Mouse (Mus musculus) limb, embryonic 15.5 days (tissue): ENCODE data around the gene Mybbp1a. TPM values are rescaled to one million over a fixed set of nuclear protein-coding genes. Genes with fewer than 3 reads are reported as not detected.
A peak's percentile ranks its signal among the peaks of the same experiment; 100 is the strongest.

Experiments used
- ATAC-seq: fragments of 200-750 bp; cut with Nextera tagmentation; 2 replicates; pipeline ENCODE4 v1.8.0; 2017; ENCODE audit warnings: low read depth, moderate TSS enrichment; ENCODE audit not compliant: insufficient number of reproducible peaks, low FRiP score, low TSS enrichment
- H3K27ac ChIP-seq: fragments of 300-500 bp; sonication (generic); 2 replicates; pipeline ENCODE4 v1.5.1; 2015; ENCODE audit warnings: moderate library complexity, mild to moderate bottlenecking, inconsistent platforms
- H3K27me3 ChIP-seq: fragments of 300-500 bp; sonication (generic); 2 replicates; pipeline ENCODE4 v1.6.1; 2015; ENCODE audit warnings: inconsistent platforms
- H3K36me3 ChIP-seq: fragments of 300-500 bp; sonication (generic); 2 replicates; pipeline ENCODE4 v1.6.1; 2015; ENCODE audit warnings: inconsistent platforms
- H3K4me1 ChIP-seq: fragments of 300-500 bp; sonication (generic); 2 replicates; pipeline ENCODE4 v1.6.1; 2015; ENCODE audit warnings: inconsistent platforms
- H3K4me2 ChIP-seq: fragments of 300-500 bp; sonication (generic); 2 replicates; pipeline ENCODE4 v1.6.1; 2015; ENCODE audit warnings: mild to moderate bottlenecking, inconsistent platforms
- H3K4me3 ChIP-seq: fragments of 300-500 bp; sonication (generic); 2 replicates; pipeline ENCODE4 v1.5.1; 2015; ENCODE audit warnings: mild to moderate bottlenecking, inconsistent platforms
- H3K9ac ChIP-seq: fragments of 300-500 bp; sonication (generic); 2 replicates; pipeline ENCODE4 v1.6.1; 2015; ENCODE audit warnings: inconsistent platforms
- H3K9me3 ChIP-seq: fragments of 300-500 bp; sonication (generic); 2 replicates; pipeline ENCODE4 v1.6.1; 2016; ENCODE audit warnings: inconsistent platforms
- WGBS: fragments of 180-500 bp; shearing (Covaris S2); methylation state at CpG from one replicate; pipeline ENCODE4 v1.1.7; 2015; 5-methylcytosine and 5-hydroxymethylcytosine counted together
- polyA plus RNA-seq: library from polyadenylated mRNA; unstranded; fragments of >200 nt; fragmentation: Nextera tagmentation; extraction: Ambion mirVana; gene quantifications from 2 replicates; pipeline ENCODE4 v1.2.1, GENCODE M21; 2015

Mybbp1a gene
- polyA plus RNA-seq, 1 experiment from 2014 or later: 127 TPM

DNA sequence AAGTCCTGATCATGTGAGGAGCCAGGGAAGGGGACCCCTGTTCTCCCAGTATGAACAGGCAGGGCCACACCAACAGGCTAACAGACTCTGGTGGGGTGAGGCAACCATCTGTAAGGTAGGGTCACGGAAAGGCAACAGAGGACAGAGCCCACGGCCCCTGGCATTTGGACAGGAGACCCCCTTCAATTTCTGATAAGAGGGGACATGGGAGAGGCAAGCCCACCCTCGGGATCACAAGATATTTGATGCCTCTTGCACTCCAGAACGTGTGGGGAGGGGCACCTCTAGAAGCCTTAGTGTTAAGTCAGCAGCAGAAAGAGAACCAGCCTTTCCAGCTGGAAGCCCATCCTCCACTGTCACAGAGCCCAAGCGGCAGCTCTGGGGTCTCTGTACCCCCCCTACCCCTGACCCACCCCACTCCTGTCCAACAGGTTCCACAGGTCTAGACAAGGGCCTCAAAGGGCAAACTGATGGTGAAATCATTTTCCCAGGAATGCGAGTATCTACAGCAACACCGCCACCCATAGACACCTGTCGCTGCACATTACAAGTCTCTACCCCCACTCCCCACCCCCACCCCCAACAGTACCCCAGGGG lies 35.0 kb upstream of the Mybbp1a start:
- Histone ChIP-seq H3K4me3 (no peak overlapping the region), H3K27me3 (peaks cover 20% of the 10 kb centered on the region; the same call in 1 of the 2 replicates), H3K4me2 (no peak overlapping the region), H3K27ac (no peak overlapping the region), H3K36me3 (no peaks in the 10 kb centered on the region), H3K9me3 (no peaks in the 10 kb centered on the region), H3K4me1 (peaks cover 35% of the 10 kb centered on the region), H3K9ac (no peak overlapping the region)
- no peak for ATAC-seq
- 49% methylated on average over 8 of the region's 8 CpGs for WGBS

DNA sequence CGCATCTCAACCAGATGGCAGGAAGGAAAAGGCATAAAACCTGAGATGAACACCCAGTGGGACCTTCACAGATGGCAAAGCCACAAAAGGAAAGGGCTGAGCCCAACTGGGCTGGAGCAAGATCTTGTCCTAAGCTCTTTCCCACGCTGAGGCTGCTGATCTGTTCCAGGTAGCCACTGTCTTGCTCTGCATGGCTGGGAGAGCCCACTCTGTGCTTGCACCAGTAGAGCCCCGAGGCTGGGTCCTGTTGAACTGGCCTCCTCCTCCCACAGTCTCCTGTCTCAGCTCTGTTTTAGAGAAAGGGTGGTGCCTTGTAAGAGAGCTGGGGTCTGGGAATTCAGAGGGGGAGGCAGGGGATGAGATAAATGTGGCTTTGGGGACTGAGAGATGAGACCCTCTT lies 34.1 kb upstream of the Mybbp1a start:
- no peaks in the 10 kb centered on the region for H3K36me3 ChIP-seq
- H3K27ac ChIP-seq: no peak overlapping the region
- H3K27me3 ChIP-seq: peaks cover 20% of the 10 kb centered on the region; the same call in 1 of the 2 replicates
- no peak overlapping the region for H3K4me2 ChIP-seq
- no peaks in the 10 kb centered on the region for H3K9me3 ChIP-seq
- no peak for ATAC-seq
- WGBS: 23% methylated on average over 3 of the region's 3 CpGs
- no peak overlapping the region for H3K4me3 ChIP-seq
- peaks cover 42% of the 10 kb centered on the region for H3K4me1 ChIP-seq
- H3K9ac ChIP-seq: no peak overlapping the region

DNA sequence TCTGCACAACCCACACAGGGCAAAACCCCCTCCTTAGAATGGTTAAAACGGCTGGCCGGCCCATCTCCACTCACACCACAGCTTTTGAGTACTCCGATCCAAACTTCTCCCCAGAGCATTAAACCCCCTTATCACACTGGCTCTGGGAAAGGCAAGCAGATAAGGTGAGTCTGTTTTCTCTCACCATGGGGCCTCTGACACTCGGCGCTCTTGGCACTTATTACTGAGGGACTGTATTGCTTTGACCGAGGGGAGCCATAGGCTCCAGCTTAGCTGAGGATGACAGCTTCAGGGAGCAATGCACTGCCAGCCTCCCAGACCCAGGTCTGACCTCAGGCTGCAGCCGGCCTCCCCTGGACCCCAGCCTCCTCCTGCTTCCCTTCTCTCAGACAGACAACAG lies 33.6 kb upstream of the Mybbp1a start:
- Histone ChIP-seq H3K36me3 (no peaks in the 10 kb centered on the region), H3K27ac (peak overlapping the region; percentile 18; the same call in 1 of the 2 replicates), H3K4me3 (no peak overlapping the region), H3K27me3 (peaks cover 20% of the 10 kb centered on the region; the same call in 1 of the 2 replicates), H3K4me2 (0 out of 2 replicates have a peak overlapping the region, but pooled peaks have one; percentile 14), H3K9ac (no peak overlapping the region), H3K9me3 (no peaks in the 10 kb centered on the region), H3K4me1 (peaks cover 42% of the 10 kb centered on the region)
- ATAC-seq: no peak
- WGBS: 16% methylated on average over 7 of the region's 7 CpGs

DNA sequence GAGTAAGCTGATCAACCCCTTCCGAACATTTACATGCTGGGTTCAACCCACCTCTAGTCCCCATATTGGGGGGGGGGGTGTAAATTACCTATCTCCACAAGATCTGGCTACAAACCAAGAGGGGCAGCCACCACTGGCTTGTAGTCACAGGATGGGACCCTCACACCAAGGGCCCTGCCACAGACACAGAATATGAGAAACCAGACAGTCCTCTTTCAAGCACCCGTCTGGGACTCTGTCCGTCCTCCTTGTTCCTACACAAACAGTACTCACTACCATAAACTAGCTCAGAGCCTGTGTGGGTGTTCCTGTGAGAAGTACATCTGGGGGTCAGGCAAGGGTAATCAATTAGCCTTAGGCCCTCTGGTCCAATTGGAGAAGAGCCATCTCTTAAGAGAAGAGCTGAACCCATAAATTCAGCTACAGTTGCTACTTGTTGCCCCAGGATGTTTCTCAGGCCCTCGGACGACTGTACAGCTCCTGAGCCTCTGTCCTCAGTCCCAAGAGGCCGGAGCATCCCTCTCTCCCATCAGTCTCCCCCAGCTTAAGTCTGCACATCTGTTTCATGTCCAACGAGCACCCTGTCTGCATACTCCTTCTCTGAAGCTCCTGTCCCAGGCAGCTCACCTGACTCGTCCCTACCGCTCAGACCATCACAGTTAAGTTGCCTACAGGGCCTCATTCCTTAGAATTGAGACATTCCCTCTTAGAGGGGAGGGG lies 32.5 kb upstream of the Mybbp1a start:
- H3K9me3 ChIP-seq: no peaks in the 10 kb centered on the region
- peaks cover 20% of the 10 kb centered on the region; the same call in 1 of the 2 replicates for H3K27me3 ChIP-seq
- no peak for ATAC-seq
- H3K9ac ChIP-seq: no peak overlapping the region
- peak overlapping the region; percentile 58 for H3K4me3 ChIP-seq
- peaks cover 52% of the 10 kb centered on the region for H3K4me1 ChIP-seq
- WGBS: 33% methylated on average over 9 of the region's 9 CpGs
- no peak overlapping the region for H3K27ac ChIP-seq
- H3K4me2 ChIP-seq: peak overlapping the region; percentile 95
- H3K36me3 ChIP-seq: no peaks in the 10 kb centered on the region

DNA sequence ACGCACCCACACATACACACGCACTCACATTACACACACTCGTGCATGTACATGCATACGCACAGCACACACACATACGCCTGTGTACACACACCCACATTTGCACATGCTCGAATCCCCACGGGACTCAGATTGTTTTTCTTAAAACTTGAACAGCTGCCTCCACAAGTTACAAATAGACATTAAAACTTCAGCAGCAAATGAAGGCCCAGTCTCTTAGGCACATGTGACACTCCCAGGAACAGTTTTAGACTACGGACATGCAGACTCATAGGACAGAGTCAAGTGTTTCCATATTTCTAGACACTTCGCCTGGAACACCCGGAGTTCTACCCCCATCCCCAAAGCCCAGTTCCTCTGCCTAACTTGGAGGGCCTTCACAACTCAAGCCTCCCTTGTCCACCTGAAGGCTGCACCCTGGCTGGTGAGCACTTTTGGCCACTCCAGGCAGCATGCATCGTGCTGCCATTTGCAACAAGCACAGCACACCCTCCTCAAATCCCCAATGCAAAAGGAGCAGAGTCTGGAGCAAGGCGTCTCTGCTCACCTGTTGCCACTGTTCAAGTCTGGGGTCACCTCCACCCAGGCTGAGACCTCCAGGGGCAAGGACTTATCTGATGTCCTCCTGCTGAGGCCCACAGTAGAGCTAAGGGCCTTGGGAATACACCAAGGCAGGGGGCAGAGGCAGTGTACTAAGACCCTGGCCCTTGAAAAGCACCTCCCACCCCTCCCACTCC lies 31.3 kb upstream of the Mybbp1a start:
- H3K4me1 ChIP-seq: peaks cover 55% of the 10 kb centered on the region
- no peak overlapping the region for H3K9ac ChIP-seq
- 0 out of 2 replicates have a peak overlapping the region, but pooled peaks have one; percentile 1 for H3K27ac ChIP-seq
- peak overlapping the region; percentile 58 for H3K4me3 ChIP-seq
- H3K27me3 ChIP-seq: peaks cover 20% of the 10 kb centered on the region; the same call in 1 of the 2 replicates
- WGBS: 51% methylated on average over 12 of the region's 12 CpGs
- peak overlapping the region; percentile 95 for H3K4me2 ChIP-seq
- no peak for ATAC-seq
- H3K9me3 ChIP-seq: no peaks in the 10 kb centered on the region
- no peaks in the 10 kb centered on the region for H3K36me3 ChIP-seq

DNA sequence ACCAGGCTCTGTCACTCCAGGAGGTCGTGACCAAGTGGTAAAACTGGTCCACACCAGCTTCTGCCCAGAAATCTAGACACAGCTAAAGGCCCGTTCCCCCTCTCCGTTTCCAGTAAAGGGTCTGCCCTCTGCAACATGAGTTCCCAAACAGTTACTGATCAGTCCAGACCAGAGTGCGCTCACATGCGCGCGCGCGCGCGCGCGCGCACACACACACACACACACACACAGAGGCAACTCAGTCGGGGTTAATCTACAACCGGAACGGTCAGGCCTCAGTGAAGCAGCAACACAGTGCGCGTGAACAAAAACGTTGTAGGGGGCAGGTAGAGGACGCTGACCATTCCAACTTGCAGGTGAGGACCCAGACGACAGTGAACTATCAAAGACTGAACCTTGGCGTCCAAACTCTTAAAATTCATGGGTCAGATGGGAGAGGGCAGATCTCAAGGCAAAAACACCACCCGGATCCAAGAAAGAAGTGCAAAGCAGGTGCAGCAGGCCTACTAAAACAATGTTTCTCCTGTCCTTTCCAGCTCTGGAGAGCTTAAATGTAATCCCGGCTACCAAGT lies 30.5 kb upstream of the Mybbp1a start:
- ATAC-seq: no peak
- Histone ChIP-seq H3K9me3 (no peaks in the 10 kb centered on the region), H3K27me3 (peaks cover 20% of the 10 kb centered on the region; the same call in 1 of the 2 replicates), H3K4me1 (peaks cover 55% of the 10 kb centered on the region), H3K36me3 (no peaks in the 10 kb centered on the region), H3K4me3 (peak overlapping the region; percentile 58), H3K9ac (peak overlapping the region; percentile 47; the same call in 1 of the 2 replicates), H3K4me2 (peak overlapping the region; percentile 95), H3K27ac (peak overlapping the region; percentile 76)
- 3% methylated on average over 25 of the region's 25 CpGs for WGBS

DNA sequence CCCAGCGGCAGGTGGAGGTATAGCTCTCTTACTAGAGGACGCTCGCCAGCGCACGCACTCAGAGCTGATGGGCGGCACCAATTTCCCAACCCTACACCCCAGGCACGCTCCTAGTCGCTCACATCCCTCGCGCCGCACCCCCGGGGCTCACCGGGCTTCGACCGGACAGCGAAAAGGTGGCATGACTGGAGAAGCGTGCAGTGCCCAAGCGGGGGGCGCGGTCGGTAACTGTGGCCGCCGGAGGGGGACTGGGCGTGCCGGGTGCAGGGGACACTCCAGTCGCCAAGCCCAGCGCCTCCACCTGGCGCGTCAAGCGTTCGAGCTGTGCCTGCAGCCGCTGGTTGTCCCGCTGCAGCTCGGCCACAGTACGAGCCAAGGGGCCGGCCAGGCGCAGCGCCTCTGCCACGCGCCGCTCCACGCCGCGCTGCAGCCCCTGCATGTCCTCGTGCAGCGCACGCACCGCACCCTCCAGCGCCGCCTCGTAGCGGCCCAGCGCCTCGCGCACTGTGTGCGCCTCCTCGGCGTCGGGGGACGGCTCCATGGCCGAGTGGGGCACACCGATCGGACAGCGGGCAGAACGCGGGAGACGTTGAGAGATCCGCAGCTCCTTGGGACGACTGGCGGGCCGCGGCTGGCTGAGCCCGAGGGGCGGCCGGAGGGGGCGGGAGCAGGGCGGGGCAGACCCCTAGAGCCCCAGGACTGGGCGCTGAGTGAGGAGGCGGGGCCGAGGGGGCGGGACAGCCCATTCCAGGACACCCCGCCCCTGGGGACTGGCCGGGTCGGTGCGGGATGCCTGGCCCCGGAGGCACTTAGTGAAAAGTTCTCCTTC lies 29.8 kb upstream of the Mybbp1a start, which contains the start of gene Smtnl2:
Smtnl2 (minus strand) TSS at position 621 of the 829 bp plus-strand sequence.
- H3K27ac ChIP-seq: peak within 1 kb of the TSS; percentile 76
- H3K36me3 ChIP-seq: no peaks in the 10 kb centered on the region
- under 1% methylated on average over 86 of the region's 86 CpGs for WGBS
- H3K4me1 ChIP-seq: peaks cover 49% of the 10 kb centered on the region
- peak within 1 kb of the TSS; percentile 47 for H3K9ac ChIP-seq
- H3K9me3 ChIP-seq: no peaks in the 10 kb centered on the region
- peaks cover 20% of the 10 kb centered on the region; the same call in 1 of the 2 replicates for H3K27me3 ChIP-seq
- ATAC-seq: peak; percentile 86
- peak within 1 kb of the TSS; percentile 95 for H3K4me2 ChIP-seq
- H3K4me3 ChIP-seq: peak within 1 kb of the TSS; percentile 58

DNA sequence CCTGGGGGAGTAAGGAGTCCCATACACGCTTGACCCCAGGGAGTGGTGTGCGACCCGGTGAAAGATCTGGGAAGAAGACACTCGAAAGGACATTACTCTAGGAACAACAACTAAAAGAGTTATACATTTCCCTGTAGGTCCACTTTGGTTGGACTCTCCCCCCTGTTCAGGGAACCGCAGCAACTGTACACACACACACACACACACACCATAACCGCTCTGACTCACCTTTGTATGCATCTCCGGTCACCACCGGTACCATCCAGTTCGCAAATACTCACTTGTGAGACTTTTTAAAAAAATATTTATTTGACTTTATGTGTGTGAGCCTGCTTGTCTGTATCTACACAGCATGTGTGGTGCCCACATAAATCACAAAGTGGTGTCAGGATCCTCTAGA lies 29.2 kb upstream of the Mybbp1a start:
- Histone ChIP-seq H3K4me1 (peaks cover 48% of the 10 kb centered on the region), H3K9me3 (no peaks in the 10 kb centered on the region), H3K27ac (peak overlapping the region; percentile 76; the same call in 1 of the 2 replicates)

DNA sequence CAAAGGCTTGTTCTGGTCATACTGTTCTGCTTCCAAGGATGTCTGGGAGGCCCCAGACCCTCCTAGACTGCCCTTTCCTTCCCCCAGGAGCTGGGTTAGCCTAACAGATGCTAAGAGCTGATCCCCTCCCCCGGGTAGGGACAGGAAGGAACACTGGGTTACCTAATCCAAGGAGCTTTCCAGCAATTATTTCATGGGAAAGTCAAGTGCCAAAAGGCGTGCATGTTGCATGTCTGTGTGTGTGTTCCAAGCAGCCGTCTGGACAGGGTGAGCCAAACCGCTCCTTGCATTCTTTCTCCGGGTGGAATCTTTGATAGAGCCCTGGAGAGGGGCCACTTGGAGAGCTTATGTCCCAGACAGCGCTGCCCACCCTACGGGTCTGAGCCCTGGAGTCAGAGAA lies 28.1 kb upstream of the Mybbp1a start:
- Histone ChIP-seq H3K9ac (no peak overlapping the region), H3K9me3 (no peaks in the 10 kb centered on the region), H3K4me2 (no peak overlapping the region), H3K4me3 (no peak overlapping the region), H3K27ac (peak overlapping the region; percentile 30; the same call in 1 of the 2 replicates), H3K4me1 (peaks cover 45% of the 10 kb centered on the region), H3K36me3 (no peaks in the 10 kb centered on the region), H3K27me3 (peaks cover 15% of the 10 kb centered on the region; the same call in 1 of the 2 replicates)
- no peak for ATAC-seq
- 43% methylated on average over 7 of the region's 7 CpGs for WGBS

More for the DNA sequence above, 29.2 kb upstream of the Mybbp1a start:
- Histone ChIP-seq H3K36me3 (no peaks in the 10 kb centered on the region), H3K9ac (peak overlapping the region; percentile 47; the same call in 1 of the 2 replicates), H3K27me3 (peaks cover 20% of the 10 kb centered on the region; the same call in 1 of the 2 replicates), H3K4me3 (peak overlapping the region; percentile 58), H3K4me2 (peak overlapping the region; percentile 95)
- 31% methylated on average over 9 of the region's 9 CpGs for WGBS
- no peak for ATAC-seq

DNA sequence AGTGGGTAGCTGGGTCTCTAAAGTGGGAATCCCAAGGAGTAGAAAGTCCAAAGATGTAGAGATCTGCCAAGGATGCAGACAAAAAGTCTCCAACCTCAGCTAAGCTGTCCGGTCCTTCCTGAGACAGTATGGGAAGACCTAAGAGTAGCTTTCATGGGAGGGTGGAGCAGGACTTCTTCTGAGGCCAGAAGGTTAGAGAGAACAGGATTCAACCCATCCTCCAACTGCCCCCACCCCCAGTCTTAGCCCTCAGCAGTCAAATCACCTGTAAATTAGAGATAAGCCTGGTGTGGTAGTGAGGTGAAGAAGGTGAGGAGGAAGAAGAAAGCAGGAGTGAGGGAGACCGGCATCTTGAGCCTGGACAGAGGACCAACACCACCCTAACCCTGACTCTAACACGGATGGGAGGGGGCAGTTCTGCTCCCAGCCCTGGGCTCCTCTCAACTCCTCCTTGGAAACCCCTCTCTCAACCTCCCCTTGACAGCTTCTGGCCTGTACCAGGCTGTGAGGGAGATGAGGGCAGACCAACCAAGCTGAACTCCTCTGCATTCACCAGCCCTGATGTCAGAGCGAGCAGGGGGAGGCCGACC lies 27.5 kb upstream of the Mybbp1a start:
- Histone ChIP-seq H3K9me3 (no peaks in the 10 kb centered on the region), H3K27me3 (peaks cover 11% of the 10 kb centered on the region; the same call in 1 of the 2 replicates), H3K4me3 (no peak overlapping the region), H3K27ac (peak overlapping the region; percentile 30; the same call in 1 of the 2 replicates), H3K36me3 (no peaks in the 10 kb centered on the region), H3K4me2 (no peak overlapping the region), H3K4me1 (peaks cover 38% of the 10 kb centered on the region), H3K9ac (no peak overlapping the region)
- 61% methylated on average over 5 of the region's 5 CpGs for WGBS
- ATAC-seq: no peak
